Mouse (Mus musculus) left cerebral cortex, postnatal 14 days (tissue): ENCODE results near the gene Katnbl1. TPM values are rescaled to one million over a fixed set of nuclear protein-coding genes. Genes with fewer than 3 reads are reported as not detected.

Experiments
- DNase-seq, 2 experiments: peaks; one replicate each; pipeline ENCODE4 v3.0.0; 2021 to 2022; ENCODE audit warnings: low spot score in 2 of 2, mixed read lengths in 1 of 2
- intact Hi-C: fragments of 180-260 bp; cut with DNase I; formaldehyde crosslinking; loops from one replicate; pipeline ENCODE4 v1.15.1; 2025
- total RNA-seq, 2 experiments: library from RNA; stranded (reverse); gene quantifications; 2 replicates each; pipeline ENCODE4 v1.2.3; 2021

The Katnbl1 gene
- total RNA-seq, 2 experiments from 2014 or later: 11.9 to 13.0 TPM

GRCm38 (mm10) chr2:112454125-112454861 lies 75.3 kb downstream of the Katnbl1 start:
- no peak for DNase-seq
- intact Hi-C loops: loop anchor here (10.0 kb wide), 1 partner anchor 189 kb away; the partner anchor contains the start of genes Gm21985, Nop10 and Slc12a6

- peak; percentile 93 to 96 for DNase-seq
- intact Hi-C loops: loop anchor here (10.0 kb wide), 1 partner anchor 190 kb away; the partner anchor contains the start of genes Gm21985, Nop10 and Slc12a6
Measured at GRCm38 (mm10) chr2:112454862-112455564, 76.0 kb downstream of the Katnbl1 start, which contains the start of gene Emc7. Gene Emc7 (plus strand): TSS chr2:112454997.

- intact Hi-C loops: no loop called here
- no peak for DNase-seq
Measured at GRCm38 (mm10) chr2:112460557-112460956, 81.5 kb downstream of the Katnbl1 start.

Other genes with a start within 250 kb of the Katnbl1 start
- gene Olfr1316, start 244.2 kb upstream of the Katnbl1 start, total RNA-seq: not detected
- not detected for gene Olfr1317, start 238.9 kb upstream of the Katnbl1 start, total RNA-seq
- not detected for gene Olfr1318, start 225.0 kb upstream of the Katnbl1 start, total RNA-seq
- 100 to 1,000 TPM; 121 to 122 TPM for gene Lpcat4, start 139.7 kb upstream of the Katnbl1 start, total RNA-seq
- gene Nutm1, start 119.9 kb upstream of the Katnbl1 start, total RNA-seq: not detected
- gene Nop10, start 117.3 kb upstream of the Katnbl1 start, total RNA-seq: 10 to 100 TPM; 70.2 to 71.9 TPM
- gene Slc12a6, start 113.4 kb upstream of the Katnbl1 start, total RNA-seq: 100 to 1,000 TPM; 114 to 125 TPM
- gene Gm21985, start 112.9 kb upstream of the Katnbl1 start, total RNA-seq: 1 to 10 TPM; 1.8 to 3.2 TPM
- 100 to 1,000 TPM; 178 to 180 TPM for gene Emc4, start 11.2 kb upstream of the Katnbl1 start, total RNA-seq
- 10 to 100 TPM; 44.6 to 46.1 TPM for gene Emc7, start 75.8 kb downstream of the Katnbl1 start, total RNA-seq
- 1 to 10 TPM; 1.1 to 3.6 TPM for gene Chrm5, start 101.6 kb downstream of the Katnbl1 start, total RNA-seq
- 10 to 100 TPM in 1 of 2 experiments, 1 to 10 TPM in 1; 9.4 to 10.8 TPM for gene Aven, start 113.8 kb downstream of the Katnbl1 start, total RNA-seq